Mouse (Mus musculus) G1E (cell line): ENCODE measurements around the gene Fam69a. TPM values are rescaled to one million over a fixed set of nuclear protein-coding genes. Genes with fewer than 3 reads are reported as not detected.
"Not testable (repeated sequence)": the region's sequence is repeated elsewhere in the genome, so short reads cannot be mapped to it uniquely, and the experiment has no call there.

ENCODE experiments used
- ATAC-seq: 2 replicates; pipeline ENCODE4 v1.8.0; 2016; ENCODE audit warnings: mild to moderate bottlenecking; ENCODE audit not compliant: insufficient number of reproducible peaks, poor library complexity, low FRiP score, severe bottlenecking; ENCODE audit errors: extremely low read depth
- DNase-seq: peaks from one replicate; pipeline ENCODE4 v3.0.0; 2012; ENCODE audit warnings: low spot score
- H3K27me3 ChIP-seq: 2 replicates; pipeline ENCODE4 v1.6.1; 2012; ENCODE audit warnings: mild to moderate bottlenecking, low read length, inconsistent platforms; ENCODE audit not compliant: insufficient read depth
- H3K36me3 ChIP-seq: replicated peaks from 2 replicates; pipeline ENCODE3; 2012; ENCODE audit warnings: mild to moderate bottlenecking, inconsistent platforms
- H3K4me1 ChIP-seq: 2 replicates; pipeline ENCODE4 v1.6.1; 2012; ENCODE audit warnings: low read depth, low read length, inconsistent platforms, mixed read lengths; ENCODE audit not compliant: insufficient read depth
- H3K4me3 ChIP-seq: 2 replicates; pipeline ENCODE4 v1.5.1; 2012; ENCODE audit warnings: low read depth, mild to moderate bottlenecking, inconsistent platforms, low read length, moderate library complexity, mixed read lengths
- H3K9me3 ChIP-seq: replicated peaks from 2 replicates; pipeline ENCODE4 v1.6.1; 2012; ENCODE audit warnings: inconsistent platforms
- CTCF ChIP-seq: IDR thresholded peaks from 2 replicates; pipeline ENCODE4 v1.5.1; 2012; ENCODE audit warnings: low read depth, low read length, inconsistent platforms, mixed read lengths
- GATA1 ChIP-seq: IDR thresholded peaks from 2 replicates; pipeline ENCODE4 v1.6.1; 2012; ENCODE audit warnings: borderline replicate concordance, low read length, inconsistent platforms, mixed read lengths
- GATA2 ChIP-seq: IDR thresholded peaks from 2 replicates; pipeline ENCODE4 v1.6.1; 2012; ENCODE audit warnings: low read depth, low read length, inconsistent platforms, borderline replicate concordance
- POLR2AphosphoS5 ChIP-seq: IDR thresholded peaks from 2 replicates; pipeline ENCODE4 v1.6.1; 2012; ENCODE audit warnings: low read depth, low read length, inconsistent platforms; ENCODE audit not compliant: insufficient replicate concordance
- TAL1 ChIP-seq: conservative IDR thresholded peaks from 2 replicates; pipeline ENCODE4 v1.6.1; 2012; ENCODE audit warnings: low read depth, low read length, inconsistent platforms, mixed read lengths
- polyA plus RNA-seq: library from polyadenylated mRNA; stranded (reverse); fragments of >175 nt; gene quantifications from 2 replicates; pipeline ENCODE4 v1.2.3, GENCODE M21; 2012
- total RNA-seq, 2 experiments: library from RNA; stranded (forward) in 1 of 2; stranded (reverse) in 1 of 2; fragments of 200-1000 nt in 1 of 2; fragments of >200 nt in 1 of 2; fragmentation: Nextera tagmentation in 1 of 2; gene quantifications; 2 replicates each; pipeline ENCODE4 v1.2.3; 2014 to 2017

Fam69a gene
- total and polyA plus RNA-seq, 3 experiments: 2.3 to 52.3 (median 25.8) TPM

DNA sequence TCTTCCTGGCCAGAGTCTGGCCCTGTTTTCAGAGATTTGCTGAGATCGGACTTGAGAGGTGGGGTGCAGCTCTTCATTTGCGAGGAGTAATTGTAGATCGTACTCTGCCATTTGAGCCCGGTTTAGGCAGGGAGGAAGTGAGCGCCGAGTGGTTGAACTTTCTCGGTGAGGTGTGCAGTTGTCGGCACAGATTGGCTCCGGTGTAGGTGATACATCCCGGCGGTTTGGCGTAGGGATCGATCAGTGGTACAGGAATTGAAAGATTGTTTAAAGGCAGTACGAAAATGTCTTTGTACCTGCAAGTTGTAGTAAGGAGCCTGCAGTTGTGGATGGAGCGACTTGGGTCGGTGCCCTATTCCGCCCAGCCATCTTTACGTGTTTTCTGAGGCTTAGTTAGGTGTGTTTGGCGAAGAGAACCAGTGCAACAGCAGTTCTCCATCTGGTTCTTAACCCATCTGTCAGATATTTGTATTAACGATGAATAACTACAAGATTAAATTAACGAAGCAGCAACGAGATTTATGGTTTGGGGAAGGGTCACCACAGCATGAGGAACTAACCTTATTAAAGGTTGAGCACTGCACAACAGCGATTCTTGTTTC, 85.8 kb downstream of the Fam69a start:
- no peak for TF ChIP-seq GATA2
- no peak for TF ChIP-seq GATA1
- TF ChIP-seq POLR2AphosphoS5: no peak
- TF ChIP-seq TAL1: no peak
- ATAC-seq (no peak), DNase-seq (no peak)
- Histone ChIP-seq H3K4me3 (peak overlapping the region; percentile 96), H3K4me1 (peaks cover 41% of the 10 kb centered on the region), H3K9me3 (no peaks in the 10 kb centered on the region), H3K27me3 (peaks cover 2% of the 10 kb centered on the region; the same call in 1 of the 2 replicates), H3K36me3 (peaks cover 45% of the 10 kb centered on the region)

DNA sequence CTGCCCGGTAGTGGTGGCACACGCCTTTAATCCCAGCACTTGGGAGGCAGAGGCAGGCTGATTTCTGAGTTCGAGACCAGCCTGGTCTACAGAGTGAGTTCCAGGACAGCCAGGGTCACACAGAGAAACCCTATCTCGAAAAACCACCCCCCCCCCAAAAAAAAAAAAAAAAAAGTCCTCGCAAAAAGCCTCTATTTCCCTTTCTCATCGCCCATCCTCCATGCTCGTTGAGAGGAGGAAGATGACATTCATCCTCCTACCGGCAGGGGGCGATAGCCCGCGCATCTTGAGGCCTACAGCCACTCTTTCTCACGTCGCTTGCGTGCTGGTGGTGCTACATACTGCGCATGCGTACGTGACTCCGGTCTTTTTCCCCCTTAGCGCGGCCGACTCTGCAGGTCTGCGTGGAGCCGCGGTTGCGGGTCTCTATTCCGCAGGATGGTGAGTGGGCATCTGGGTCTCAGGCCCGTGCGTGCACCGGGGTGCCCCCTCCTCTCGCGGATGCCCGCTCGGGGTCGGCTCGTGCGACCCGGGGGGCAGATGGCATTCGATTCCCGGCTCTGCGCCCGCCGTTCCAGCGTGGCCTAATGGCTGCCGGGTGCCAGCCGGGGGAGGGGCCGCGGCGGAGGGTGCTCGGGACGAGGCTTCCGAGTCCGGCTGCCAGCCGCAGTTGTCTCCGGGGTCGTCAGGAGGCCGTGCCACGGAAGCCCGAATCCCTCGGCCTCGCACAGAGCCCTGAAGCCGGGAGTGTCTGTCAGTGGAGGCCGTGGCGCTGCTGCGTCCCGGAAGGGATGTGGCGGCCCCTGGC, 86.5 kb downstream of the Fam69a start, which contains the start of gene Rpl5:
TSS of gene Rpl5 (plus strand) at position 297 of the 808 bp plus-strand sequence.
- Histone ChIP-seq H3K36me3 (peaks cover 38% of the 10 kb centered on the region), H3K4me1 (peaks cover 35% of the 10 kb centered on the region), H3K4me3 (peak within 1 kb of the TSS; percentile 96), H3K27me3 (peaks cover 2% of the 10 kb centered on the region; the same call in 1 of the 2 replicates), H3K9me3 (no peaks in the 10 kb centered on the region)
- ATAC-seq (peak; percentile 84), DNase-seq (peak; percentile 61)
- TF ChIP-seq GATA2 (no peak), CTCF (peak; percentile 92), POLR2AphosphoS5 (no peak)

DNA sequence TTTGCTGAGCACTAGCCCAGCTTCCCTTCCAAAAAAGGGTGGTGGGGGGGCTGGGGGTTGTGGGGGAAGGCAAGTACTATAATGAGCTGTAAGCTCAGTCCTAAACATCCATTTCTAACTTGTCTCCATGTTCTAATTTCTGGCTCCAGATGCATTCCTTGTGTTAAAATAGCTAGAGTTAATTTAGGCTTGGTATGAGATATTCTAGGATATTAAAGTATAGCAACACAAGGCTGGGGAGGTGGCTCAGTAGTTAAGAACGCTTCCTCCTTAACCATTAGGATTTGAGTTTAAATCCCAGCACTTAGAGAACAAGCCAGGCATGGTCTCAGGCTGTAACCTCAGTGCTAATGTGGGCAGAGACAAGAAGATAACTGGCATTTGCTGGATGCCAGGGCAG, 90.6 kb downstream of the Fam69a start:
- TF ChIP-seq GATA2 (no peak), CTCF (no peak), POLR2AphosphoS5 (no peak), TAL1 (no peak), GATA1 (no peak)
- Histone ChIP-seq H3K27me3 (peaks cover 11% of the 10 kb centered on the region), H3K4me1 (peaks cover 7% of the 10 kb centered on the region), H3K4me3 (no peak overlapping the region), H3K9me3 (no peaks in the 10 kb centered on the region), H3K36me3 (peaks cover 5% of the 10 kb centered on the region)
- DNase-seq (no peak), ATAC-seq (no peak)

DNA sequence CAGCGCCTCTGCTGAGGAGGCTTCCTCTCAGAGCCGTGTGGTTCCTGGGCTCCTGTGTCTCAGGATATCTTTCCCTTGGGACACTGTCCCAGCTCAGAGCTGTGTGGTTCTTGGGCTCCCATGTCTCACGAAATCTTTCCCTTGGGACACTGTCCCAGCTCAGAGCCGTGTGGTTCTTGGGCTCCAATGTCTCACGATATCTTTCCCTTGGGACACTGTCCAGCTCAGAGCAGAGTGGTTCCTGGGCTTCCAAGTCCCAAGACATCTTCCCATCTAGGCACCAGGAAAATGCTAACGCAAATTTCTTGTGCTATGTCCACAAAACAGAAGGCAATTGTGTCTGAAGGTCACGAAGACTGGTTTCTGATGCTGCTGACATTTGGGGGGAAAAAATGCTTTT, 92.2 kb downstream of the Fam69a start:
- Histone ChIP-seq H3K27me3 (peaks cover 25% of the 10 kb centered on the region), H3K4me3 (no peak overlapping the region), H3K4me1 (peaks cover 15% of the 10 kb centered on the region), H3K36me3 (no peaks in the 10 kb centered on the region), H3K9me3 (no peaks in the 10 kb centered on the region)
- ATAC-seq (no peak), DNase-seq (no peak)
- TF ChIP-seq TAL1 (no peak), GATA2 (no peak), CTCF (no peak)

DNA sequence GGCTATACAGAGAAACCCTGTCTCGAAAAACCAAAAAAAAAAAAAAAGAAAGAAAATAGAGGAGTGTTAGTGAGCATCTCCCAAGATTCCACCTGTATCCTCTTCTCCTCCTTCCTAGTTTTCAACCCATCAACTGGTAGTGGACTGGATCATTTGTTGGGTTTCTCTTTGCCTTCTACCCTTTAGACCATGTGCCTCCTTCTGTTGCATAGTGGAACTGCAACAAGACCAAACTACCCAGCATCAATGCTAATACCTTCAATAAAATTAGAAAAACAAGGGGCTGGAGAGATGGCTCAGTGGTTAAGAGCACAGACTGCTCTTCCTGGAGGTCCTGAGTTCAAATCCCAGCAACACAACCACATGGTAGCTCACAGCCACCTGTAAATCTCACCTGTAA, 95.4 kb downstream of the Fam69a start:
- not testable (repeated sequence) for H3K4me1 ChIP-seq, H3K9me3 ChIP-seq, DNase-seq, H3K36me3 ChIP-seq, H3K4me3 ChIP-seq
- peak; percentile 40 for ATAC-seq
- H3K27me3 ChIP-seq: peaks cover 37% of the 10 kb centered on the region
- 0 out of 2 replicates have a peak, but pooled peaks have one; percentile 30 for TF ChIP-seq CTCF

DNA sequence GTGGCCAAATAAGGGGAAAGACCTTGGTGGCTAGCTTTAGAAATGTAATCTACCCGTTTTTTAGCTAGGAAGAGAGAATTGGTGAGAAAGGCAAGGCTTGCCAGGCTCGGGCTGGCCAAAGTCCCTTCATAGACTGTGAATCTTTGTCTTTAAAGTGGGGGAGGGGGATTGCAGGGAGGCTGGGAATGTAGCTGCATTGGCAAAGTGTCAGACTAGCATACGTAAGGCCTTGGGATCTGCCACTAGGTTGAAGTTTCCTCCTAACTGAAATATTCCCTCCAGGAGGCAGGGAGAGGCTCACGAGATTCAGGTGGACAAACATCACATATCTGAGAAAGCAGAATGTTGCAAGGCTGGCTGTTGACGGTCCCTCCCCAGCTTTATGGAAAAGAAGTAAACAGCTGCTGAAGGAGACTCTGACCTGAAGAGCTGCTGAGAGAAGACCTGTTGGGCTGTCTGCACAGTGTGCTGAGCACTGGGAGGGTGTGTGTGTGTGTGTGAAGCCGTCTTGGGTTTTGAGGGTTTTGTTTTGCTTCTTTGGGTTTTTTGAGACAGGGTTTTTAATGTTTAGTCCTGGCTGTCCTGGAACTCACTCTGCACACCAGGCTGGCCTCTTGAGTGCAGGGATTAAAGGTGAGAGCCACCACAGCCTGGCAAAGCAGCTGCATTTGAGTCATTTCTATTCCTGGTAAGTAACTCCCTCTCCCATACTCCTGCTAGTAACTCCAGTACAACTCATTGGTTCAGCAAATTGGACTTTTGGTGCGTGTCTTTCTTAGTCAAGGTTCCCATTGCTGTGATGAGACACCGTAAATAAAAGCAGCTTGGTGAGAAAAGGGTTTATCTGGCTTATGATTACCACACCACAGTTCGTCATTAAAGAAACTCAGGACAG, 96.6 kb downstream of the Fam69a start:
- peaks cover 8% of the 10 kb centered on the region; the same call in 1 of the 2 replicates for H3K4me1 ChIP-seq
- no peak overlapping the region for H3K4me3 ChIP-seq
- H3K27me3 ChIP-seq: peaks cover 35% of the 10 kb centered on the region
- H3K9me3 ChIP-seq: no peaks in the 10 kb centered on the region
- no peaks in the 10 kb centered on the region for H3K36me3 ChIP-seq
- DNase-seq: no peak
- no peak for ATAC-seq
- TF ChIP-seq TAL1 (no peak), GATA1 (no peak), GATA2 (no peak), CTCF (no peak), POLR2AphosphoS5 (no peak)
